Mouse (Mus musculus) small intestine, adult 2 months (tissue): Measurements from ENCODE around the gene Irf1.

Experiments
- CTCF ChIP-seq: fragments of 200-500 bp; IDR thresholded peaks from 2 replicates; pipeline ENCODE4 v1.5.1; 2012; ENCODE audit warnings: low read depth, mild to moderate bottlenecking, control low read depth, inconsistent platforms, low read length, moderate library complexity, mixed read lengths; ENCODE audit not compliant: insufficient replicate concordance, insufficient read length; ENCODE audit errors: extremely low read depth
- POLR2A ChIP-seq: fragments of 200-500 bp; IDR thresholded peaks from 2 replicates; pipeline ENCODE4 v1.6.1; 2012; ENCODE audit warnings: low read depth, mild to moderate bottlenecking, control low read depth, inconsistent platforms, low read length, moderate library complexity

GRCm38 (mm10) chr11:53745260-53745659, 24.6 kb upstream of the Irf1 start:
- TF ChIP-seq POLR2A = no peak
- TF ChIP-seq CTCF = no peak
